Mouse (Mus musculus): ENCODE measurements around the gene Slc25a16.

- TF ChIP-seq KAT2A (conservative IDR thresholded peaks at IDR 0.05; ENCODE audit: low read depth, low read length) (no peak), JUND (IDR thresholded peaks at IDR 0.05; ENCODE audit: low read depth, low read length) (no peak), ZKSCAN1 (IDR thresholded peaks at IDR 0.05; ENCODE audit: low read depth, low read length) (no peak), CHD1 (IDR thresholded peaks at IDR 0.05; ENCODE audit: low read depth, low read length) (no peak), CTCF (IDR thresholded peaks at IDR 0.05 in 2 of 3, conservative IDR thresholded peaks at IDR 0.05 in 1 of 3; ENCODE audit: control insufficient read depth in 1 of 3, insufficient read depth in 1 of 3, low read depth in 2 of 3, low read length in 3 of 3, poor library complexity in 1 of 3, severe bottlenecking in 1 of 3) (no peak), POLR2A (IDR thresholded peaks at IDR 0.05; ENCODE audit: control insufficient read depth in 1 of 2, insufficient read depth in 1 of 2, low read depth in 1 of 2, low read length in 2 of 2, poor library complexity in 1 of 2) (no peak), MAFK (IDR thresholded peaks at IDR 0.05; ENCODE audit: borderline replicate concordance, low read depth, low read length) (no peak), USF1 (IDR thresholded peaks at IDR 0.05; ENCODE audit: low read depth, low read length) (no peak), TAL1 (IDR thresholded peaks at IDR 0.05; ENCODE audit: low read length) (no peak), ZNF384 (IDR thresholded peaks at IDR 0.05; ENCODE audit: low read depth, low read length) (no peak), E2F4 (IDR thresholded peaks at IDR 0.05; ENCODE audit: borderline replicate concordance, low read depth, low read length) (no peak), EP300 (IDR thresholded peaks at IDR 0.05; ENCODE audit: low read depth in 1 of 2, low read length in 2 of 2) (no peak)
Observed at GRCm38 (mm10) chr10:62924096-62924635, 3.7 kb downstream of the Slc25a16 start.
